Mouse (Mus musculus) liver, postnatal 0 days (tissue): ENCODE measurements around the gene Bcl2l1. TPM values are rescaled to one million over a fixed set of nuclear protein-coding genes. Genes with fewer than 3 reads are reported as not detected.
A peak's percentile ranks its signal among the peaks of the same experiment; 100 is the strongest.

Experiments used
- ATAC-seq: fragments of 200-750 bp; cut with Nextera tagmentation; 2 replicates; pipeline ENCODE4 v1.8.0; 2017; ENCODE audit warnings: mild to moderate bottlenecking, moderate library complexity
- DNase-seq: peaks from one replicate; pipeline ENCODE4 v3.0.0-alpha.2; 2016
- H3K27ac ChIP-seq: fragments of 300-500 bp; sonication (generic); 2 replicates; pipeline ENCODE4 v1.5.1; 2014; ENCODE audit warnings: antibody characterized with exemption, moderate library complexity, mild to moderate bottlenecking, low read depth
- H3K27me3 ChIP-seq: fragments of 300-500 bp; sonication (generic); 2 replicates; pipeline ENCODE4 v1.6.1; 2014; ENCODE audit warnings: low read length, control low read depth, mixed read lengths; ENCODE audit not compliant: insufficient read depth
- H3K36me3 ChIP-seq: fragments of 300-500 bp; sonication (generic); replicated peaks from 2 replicates; pipeline ENCODE4 v1.6.1; 2014; ENCODE audit warnings: mild to moderate bottlenecking, control low read depth, low read length, moderate library complexity, mixed read lengths; ENCODE audit not compliant: insufficient read depth
- H3K4me1 ChIP-seq: fragments of 300-500 bp; sonication (generic); 2 replicates; pipeline ENCODE4 v1.6.1; 2014; ENCODE audit warnings: antibody characterized with exemption, mild to moderate bottlenecking, control low read depth; ENCODE audit not compliant: insufficient read depth
- H3K4me2 ChIP-seq: fragments of 300-500 bp; sonication (generic); 2 replicates; pipeline ENCODE4 v1.6.1; 2014; ENCODE audit warnings: low read depth, mild to moderate bottlenecking, low read length, moderate library complexity, mixed read lengths
- H3K4me3 ChIP-seq: fragments of 300-500 bp; sonication (generic); 2 replicates; pipeline ENCODE4 v1.5.1; 2014; ENCODE audit warnings: low read depth, low read length
- H3K9ac ChIP-seq: fragments of 300-500 bp; sonication (generic); replicated peaks from 2 replicates; pipeline ENCODE4 v1.6.1; 2014; ENCODE audit warnings: mild to moderate bottlenecking, moderate library complexity
- H3K9me3 ChIP-seq: fragments of 300-500 bp; sonication (generic); 2 replicates; pipeline ENCODE4 v1.6.1; 2016; ENCODE audit warnings: mild to moderate bottlenecking, control low read depth, low read length, mixed read lengths
- CTCF ChIP-seq: sonication (generic); IDR thresholded peaks from 2 replicates; pipeline ENCODE4 v1.5.1; 2016; ENCODE audit warnings: antibody characterized with exemption, low read depth
- EP300 ChIP-seq: IDR thresholded peaks from 2 replicates; pipeline ENCODE4 v1.6.1; 2016; ENCODE audit warnings: antibody characterized with exemption, low read depth, mild to moderate bottlenecking
- WGBS: fragments of 180-500 bp; shearing (Covaris S2); extraction: QIAGEN DNeasy Blood & Tissue Kit; methylation state at CpG from one replicate; pipeline ENCODE4 v1.1.7; 2014; ENCODE audit not compliant: insufficient replicate concordance; 5-methylcytosine and 5-hydroxymethylcytosine counted together
- polyA plus RNA-seq: library from polyadenylated mRNA; unstranded; fragments of >200 nt; fragmentation: Nextera tagmentation; extraction: Ambion mirVana; gene quantifications from 2 replicates; pipeline ENCODE4 v1.2.1, GENCODE M21; 2015

Gene Bcl2l1
- polyA plus RNA-seq, 1 experiment from 2014 or later: 84.4 TPM

DNA sequence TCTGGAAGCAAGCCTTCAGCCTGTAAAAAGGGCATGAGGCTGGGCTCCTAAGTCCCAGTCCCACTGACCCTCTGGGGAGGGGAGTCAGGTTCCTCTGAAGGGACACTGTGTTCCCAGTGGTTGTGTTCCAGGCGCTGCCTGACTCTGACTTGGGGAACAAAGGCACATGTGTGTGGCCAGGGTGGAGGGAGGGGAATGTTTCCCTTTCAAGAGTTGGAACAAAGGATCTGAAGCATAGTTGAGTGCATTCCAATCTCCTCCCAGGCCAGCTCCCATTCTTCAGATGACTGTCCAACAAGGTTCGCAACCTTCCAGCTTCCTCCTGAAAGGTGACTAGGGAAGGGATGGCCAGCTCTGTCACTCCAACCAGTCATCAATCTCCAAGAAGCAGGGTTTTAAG, 11.2 kb downstream of the Bcl2l1 start:
- Histone ChIP-seq H3K9ac (0 out of 2 replicates have a peak overlapping the region, but pooled peaks have one; percentile 24), H3K27ac (peak overlapping the region; percentile 35; the same call in 1 of the 2 replicates), H3K36me3 (peaks cover 58% of the 10 kb centered on the region), H3K9me3 (no peaks in the 10 kb centered on the region), H3K4me1 (peaks cover 73% of the 10 kb centered on the region), H3K4me3 (no peak overlapping the region), H3K27me3 (no peaks in the 10 kb centered on the region), H3K4me2 (no peak overlapping the region)
- 82% methylated on average over 2 of the region's 2 CpGs for WGBS
- TF ChIP-seq EP300 (no peak; the same call in 1 of the 2 replicates), CTCF (no peak)
- DNase-seq: no peak
- no peak for ATAC-seq

DNA sequence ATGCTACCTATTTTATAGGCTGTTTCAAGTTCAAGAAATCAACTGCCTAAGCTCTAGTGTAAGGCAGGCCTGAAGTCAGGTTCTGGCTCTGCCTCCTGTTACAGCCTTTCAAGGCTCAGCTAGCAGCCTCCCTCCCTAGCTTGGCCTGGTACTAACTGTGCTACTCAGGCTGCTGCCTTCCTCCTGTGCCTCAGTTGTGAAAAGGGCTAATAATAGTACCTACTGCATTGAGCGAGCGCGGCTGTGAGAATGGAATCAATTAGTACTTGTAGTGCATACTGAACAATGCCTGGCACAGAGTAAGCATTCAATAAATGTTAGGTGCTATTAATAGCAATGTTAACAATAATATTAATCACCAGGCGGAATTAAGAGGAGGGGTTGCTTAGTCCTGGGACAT, 11.6 kb downstream of the Bcl2l1 start:
- H3K4me2 ChIP-seq: no peak overlapping the region
- DNase-seq: no peak
- H3K27me3 ChIP-seq: no peaks in the 10 kb centered on the region
- no peak overlapping the region for H3K4me3 ChIP-seq
- WGBS: 90% methylated on average over 4 of the region's 4 CpGs
- peaks cover 73% of the 10 kb centered on the region for H3K4me1 ChIP-seq
- H3K9ac ChIP-seq: no peak overlapping the region
- peaks cover 56% of the 10 kb centered on the region for H3K36me3 ChIP-seq
- no peak for ATAC-seq
- TF ChIP-seq EP300 (no peak), CTCF (no peak)
- no peaks in the 10 kb centered on the region for H3K9me3 ChIP-seq
- H3K27ac ChIP-seq: 0 out of 2 replicates have a peak overlapping the region, but pooled peaks have one; percentile 58

DNA sequence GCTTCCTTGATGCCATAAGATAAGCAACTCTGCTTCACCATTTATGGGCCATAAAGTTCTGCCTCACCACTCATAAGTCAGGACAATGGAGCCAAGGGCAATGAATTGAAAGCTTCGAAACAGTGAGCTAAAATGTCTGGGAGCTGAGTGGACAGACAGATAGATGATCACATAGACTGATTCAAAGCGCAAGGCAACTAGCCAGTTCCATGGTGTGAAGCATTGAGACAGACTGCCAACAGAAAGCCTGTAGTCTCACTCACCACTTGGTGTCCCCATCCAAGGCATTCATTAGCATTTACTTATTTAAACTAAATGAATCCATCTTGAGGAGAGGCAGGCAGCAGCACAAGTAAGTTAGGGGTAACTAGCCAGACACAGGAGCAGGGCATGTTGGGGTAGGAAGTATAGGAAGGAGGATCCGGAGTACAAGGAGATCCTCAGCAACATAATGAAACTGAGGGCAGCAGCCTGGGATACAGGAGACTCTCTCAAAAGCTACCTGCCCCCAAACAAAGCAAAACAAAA, 12.4 kb downstream of the Bcl2l1 start:
- no peak overlapping the region for H3K4me2 ChIP-seq
- peaks cover 50% of the 10 kb centered on the region for H3K36me3 ChIP-seq
- no peak overlapping the region for H3K9ac ChIP-seq
- no peak overlapping the region for H3K4me3 ChIP-seq
- no peaks in the 10 kb centered on the region for H3K9me3 ChIP-seq
- H3K27ac ChIP-seq: peak overlapping the region; percentile 58; the same call in 1 of the 2 replicates
- no peak for ATAC-seq
- TF ChIP-seq EP300 (no peak), CTCF (no peak)
- no peaks in the 10 kb centered on the region for H3K27me3 ChIP-seq
- no peak for DNase-seq
- WGBS: 89% methylated on average over 3 of the region's 3 CpGs
- peaks cover 73% of the 10 kb centered on the region for H3K4me1 ChIP-seq

DNA sequence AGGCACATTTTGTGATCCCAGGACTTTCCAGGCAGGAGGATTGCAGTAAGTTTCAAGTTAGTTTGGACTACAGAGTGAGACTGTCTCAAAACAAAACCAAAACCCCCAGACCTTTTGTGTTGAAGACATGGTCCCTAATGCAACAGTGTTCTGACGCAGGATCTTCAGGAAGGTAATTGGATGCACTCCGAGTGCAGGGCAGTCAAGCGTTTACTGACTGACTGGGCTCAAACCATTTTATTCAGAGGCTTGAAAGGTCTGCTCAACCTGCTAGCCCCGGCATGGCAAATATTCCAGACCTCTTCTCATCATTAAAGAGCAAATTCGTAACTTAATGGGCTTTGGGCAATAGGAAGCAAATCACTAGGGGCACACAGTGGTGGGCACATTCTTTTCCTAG, 12.8 kb downstream of the Bcl2l1 start:
- Histone ChIP-seq H3K4me1 (peaks cover 74% of the 10 kb centered on the region), H3K4me2 (no peak overlapping the region), H3K9me3 (no peaks in the 10 kb centered on the region), H3K27ac (peak overlapping the region; percentile 96), H3K9ac (0 out of 2 replicates have a peak overlapping the region, but pooled peaks have one; percentile 49), H3K36me3 (peaks cover 45% of the 10 kb centered on the region), H3K4me3 (no peak overlapping the region), H3K27me3 (no peaks in the 10 kb centered on the region)
- TF ChIP-seq CTCF (no peak), EP300 (no peak)
- ATAC-seq (no peak), DNase-seq (no peak)
- 90% methylated on average over 5 of the region's 5 CpGs for WGBS

DNA sequence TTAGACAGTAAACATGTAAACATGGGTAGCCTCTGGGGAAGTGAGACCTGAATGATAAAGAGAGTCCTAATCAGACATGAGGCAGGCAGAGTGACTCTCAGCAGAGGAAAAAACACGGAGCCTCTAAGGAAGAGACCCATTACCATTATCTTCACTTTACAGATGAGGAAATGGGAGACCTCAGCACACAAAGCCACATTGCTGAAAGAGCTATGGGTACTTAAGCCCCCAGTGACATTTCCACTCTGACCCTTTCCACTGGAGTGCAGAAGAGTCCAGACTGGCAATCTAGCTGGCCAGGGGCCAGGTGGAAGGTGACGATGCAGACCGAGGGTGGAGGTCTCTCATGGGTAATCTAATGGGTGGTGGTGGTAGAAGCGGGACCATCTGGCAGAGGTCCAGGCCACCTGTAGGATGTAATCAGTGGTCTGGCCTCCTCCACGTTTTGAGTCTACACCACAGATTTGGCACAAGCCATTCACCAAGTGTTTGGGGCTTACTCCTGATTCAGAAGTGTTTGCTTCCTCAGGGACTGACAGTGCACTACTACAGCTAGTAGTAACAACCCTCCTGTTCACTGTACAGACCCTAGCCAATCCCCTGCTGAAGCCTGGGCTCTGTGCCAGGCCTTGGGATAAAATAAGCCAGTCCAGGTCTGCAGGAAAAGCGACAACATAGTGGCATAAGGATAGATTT, 13.8 kb downstream of the Bcl2l1 start:
- no peak overlapping the region for H3K4me3 ChIP-seq
- peak overlapping the region; percentile 49 for H3K9ac ChIP-seq
- H3K27me3 ChIP-seq: no peaks in the 10 kb centered on the region
- 19% methylated on average over 6 of the region's 6 CpGs for WGBS
- peak; percentile 95 for TF ChIP-seq EP300
- no peak for TF ChIP-seq CTCF
- peak; percentile 69 for ATAC-seq
- peaks cover 81% of the 10 kb centered on the region for H3K4me1 ChIP-seq
- peak; percentile 78 for DNase-seq
- peaks cover 44% of the 10 kb centered on the region for H3K36me3 ChIP-seq
- peak overlapping the region; percentile 59 for H3K4me2 ChIP-seq
- H3K9me3 ChIP-seq: no peaks in the 10 kb centered on the region
- H3K27ac ChIP-seq: peak overlapping the region; percentile 96

DNA sequence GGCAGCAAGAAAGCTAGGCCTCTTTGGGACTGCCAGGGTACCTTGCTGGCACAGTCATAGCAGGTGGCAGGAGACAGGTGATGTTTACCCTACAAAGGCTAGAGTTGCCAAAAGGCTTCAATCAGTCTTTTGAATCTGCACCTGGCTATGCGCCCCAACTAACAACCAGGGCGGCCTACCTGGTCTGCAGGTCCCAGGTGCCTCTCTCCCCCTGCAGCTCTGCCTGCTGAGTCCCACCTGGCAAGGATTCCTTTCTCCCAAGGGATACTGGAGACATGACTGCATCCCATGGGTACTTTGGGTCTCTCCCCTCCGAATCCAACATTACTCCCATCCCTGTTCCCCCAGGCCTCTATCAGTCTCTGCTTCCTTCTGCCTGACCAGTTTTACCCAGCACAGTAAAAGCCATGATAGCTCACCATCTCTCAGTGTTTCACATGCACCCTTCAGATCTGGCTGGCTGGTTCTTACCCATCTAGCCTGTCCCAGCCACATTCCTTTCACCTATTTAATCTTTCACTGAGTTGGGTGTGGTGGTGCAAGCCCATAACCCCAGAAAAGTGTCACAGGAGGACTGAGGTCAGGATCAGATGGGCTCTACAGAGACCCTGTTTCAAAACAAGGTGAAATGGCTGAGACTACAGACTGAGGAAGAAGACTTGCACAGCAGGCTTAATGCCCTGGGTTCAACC, 14.7 kb downstream of the Bcl2l1 start:
- Histone ChIP-seq H3K4me1 (peaks cover 87% of the 10 kb centered on the region), H3K4me3 (no peak overlapping the region)
- no peak for DNase-seq

More for the DNA sequence above, 14.7 kb downstream of the Bcl2l1 start:
- Histone ChIP-seq H3K4me2 (peak overlapping the region; percentile 59), H3K27ac (peak overlapping the region; percentile 96), H3K9ac (peak overlapping the region; percentile 49), H3K27me3 (no peaks in the 10 kb centered on the region), H3K36me3 (peaks cover 35% of the 10 kb centered on the region), H3K9me3 (no peaks in the 10 kb centered on the region)
- WGBS: 85% methylated on average over 3 of the region's 3 CpGs
- ATAC-seq: no peak
- TF ChIP-seq CTCF: no peak
